Mouse (Mus musculus) heart, adult 2 months (tissue): ENCODE measurements around the gene Sys1.

Source experiments
- CTCF ChIP-seq: fragments of 200-600 bp; IDR thresholded peaks from 2 replicates; pipeline ENCODE4 v1.8.1; 2022; ENCODE audit warnings: antibody characterized with exemption, mild to moderate bottlenecking, moderate library complexity
- EP300 ChIP-seq: fragments of 200-500 bp; IDR thresholded peaks from 2 replicates; pipeline ENCODE4 v1.6.1; 2011; ENCODE audit warnings: low read depth, low read length, control low read depth; ENCODE audit not compliant: insufficient read depth
- POLR2A ChIP-seq: fragments of 200-500 bp; IDR thresholded peaks from 2 replicates; pipeline ENCODE4 v1.6.1; 2011; ENCODE audit warnings: mild to moderate bottlenecking, low read depth, low read length, control low read depth; ENCODE audit not compliant: insufficient read depth

GRCm38 (mm10) chr2:164494126-164494525 lies 37.4 kb downstream of the Sys1 start:
- no peak for TF ChIP-seq CTCF
- no peak for TF ChIP-seq EP300
- TF ChIP-seq POLR2A, result no peak
